Mouse (Mus musculus) mammary gland, adult 2 months (tissue): ENCODE data around the gene Ptpn20. TPM values are rescaled to one million over a fixed set of nuclear protein-coding genes. Genes with fewer than 3 reads are reported as not detected.

Source experiments
- polyA plus RNA-seq: library from polyadenylated mRNA; depleted of rRNA; stranded (reverse); fragments of >200 nt; gene quantifications from 2 replicates; pipeline ENCODE4 v1.2.3, GENCODE M21; 2012; ENCODE audit warnings: low replicate concordance; rRNA removed

Ptpn20 gene
- not detected in 2 replicates for polyA plus RNA-seq

DNA sequence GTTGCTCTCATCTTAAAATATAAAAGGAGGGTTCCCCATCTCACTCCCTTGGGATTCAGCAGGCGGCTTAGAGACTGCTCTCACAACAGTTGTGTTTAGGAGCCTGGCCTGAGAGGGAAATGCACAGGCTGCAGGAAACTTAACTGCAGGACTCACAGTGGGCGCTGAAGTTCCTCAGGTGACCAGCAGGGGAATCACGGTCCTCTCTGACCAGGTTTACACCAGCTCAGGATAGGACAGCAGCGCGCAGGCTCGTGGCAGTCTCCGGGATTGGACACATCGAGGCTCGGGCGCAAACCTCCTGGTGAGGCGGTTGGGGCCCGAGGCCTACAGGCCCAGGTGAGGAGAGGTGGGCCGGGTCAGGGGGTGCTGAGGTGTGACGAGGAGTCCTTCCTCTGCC is at the start of gene Ptpn20:
Gene Ptpn20, plus strand, starts transcription at position 257 of the 400 bp plus-strand sequence.

Other genes with a start within 250 kb of the Ptpn20 start
- gene Mapk8, start 142.0 kb upstream of the Ptpn20 start, polyA plus RNA-seq = 8.1 and 9.5 TPM in 2 replicates
- gene Frmpd2, start 117.5 kb upstream of the Ptpn20 start, polyA plus RNA-seq = 0.04 TPM in 1 of 2 replicates, not detected in the other